Mouse (Mus musculus) thymus, postnatal 10 days (tissue): Measurements from ENCODE around the gene Kcnc2.

Source experiments
- DNase-seq, 2 experiments: peaks; one replicate each; pipeline ENCODE4 v3.0.0; 2021; ENCODE audit warnings: low spot score in 2 of 2

The Kcnc2 gene

DNA sequence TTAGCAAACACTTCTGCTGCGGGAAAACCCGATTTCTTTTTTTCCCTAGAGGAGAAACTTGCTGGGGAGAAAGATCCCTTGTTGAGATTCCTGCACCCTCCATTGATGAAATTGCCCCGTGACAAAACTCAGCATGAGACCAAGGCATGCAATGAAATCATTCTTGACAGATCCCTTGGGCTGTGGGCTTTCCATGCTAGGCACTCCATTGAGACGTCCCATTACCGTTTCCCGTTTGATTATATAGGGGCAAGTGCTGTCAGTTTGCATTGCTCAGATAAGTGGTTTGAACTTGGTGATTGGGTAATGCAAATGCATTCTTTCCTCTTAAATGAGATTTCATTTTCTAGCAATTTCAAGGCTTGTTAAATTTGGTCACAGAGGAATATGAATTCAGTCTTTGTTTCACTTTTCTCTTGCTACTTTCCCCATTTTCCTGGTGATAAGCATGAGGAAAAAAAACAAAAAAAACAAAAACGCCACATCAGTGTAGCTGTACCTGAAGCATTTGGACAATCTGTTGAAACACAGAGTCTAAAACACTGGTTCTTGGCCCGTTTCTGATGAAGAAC is 123.6 kb downstream of the Kcnc2 start:
- DNase-seq, result no peak

DNA sequence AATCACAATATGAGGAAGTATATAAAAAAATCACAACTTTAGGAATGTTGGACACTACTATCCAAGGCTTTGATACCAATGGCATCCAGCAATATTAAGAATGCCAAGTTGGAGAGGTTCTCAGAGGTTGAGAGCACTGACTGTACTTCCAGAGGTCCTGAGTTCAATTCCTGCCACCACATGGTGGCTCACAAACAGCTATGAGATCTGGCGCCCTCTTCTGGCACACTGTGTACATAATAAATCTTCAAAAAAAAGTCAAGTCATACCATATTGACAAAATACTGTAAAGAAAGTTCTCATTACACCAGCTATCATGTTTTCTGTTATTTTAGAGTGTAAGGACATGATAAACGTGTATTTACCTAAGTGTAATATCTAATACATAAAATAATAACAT is 126.3 kb downstream of the Kcnc2 start:
- DNase-seq, result no peak

DNA sequence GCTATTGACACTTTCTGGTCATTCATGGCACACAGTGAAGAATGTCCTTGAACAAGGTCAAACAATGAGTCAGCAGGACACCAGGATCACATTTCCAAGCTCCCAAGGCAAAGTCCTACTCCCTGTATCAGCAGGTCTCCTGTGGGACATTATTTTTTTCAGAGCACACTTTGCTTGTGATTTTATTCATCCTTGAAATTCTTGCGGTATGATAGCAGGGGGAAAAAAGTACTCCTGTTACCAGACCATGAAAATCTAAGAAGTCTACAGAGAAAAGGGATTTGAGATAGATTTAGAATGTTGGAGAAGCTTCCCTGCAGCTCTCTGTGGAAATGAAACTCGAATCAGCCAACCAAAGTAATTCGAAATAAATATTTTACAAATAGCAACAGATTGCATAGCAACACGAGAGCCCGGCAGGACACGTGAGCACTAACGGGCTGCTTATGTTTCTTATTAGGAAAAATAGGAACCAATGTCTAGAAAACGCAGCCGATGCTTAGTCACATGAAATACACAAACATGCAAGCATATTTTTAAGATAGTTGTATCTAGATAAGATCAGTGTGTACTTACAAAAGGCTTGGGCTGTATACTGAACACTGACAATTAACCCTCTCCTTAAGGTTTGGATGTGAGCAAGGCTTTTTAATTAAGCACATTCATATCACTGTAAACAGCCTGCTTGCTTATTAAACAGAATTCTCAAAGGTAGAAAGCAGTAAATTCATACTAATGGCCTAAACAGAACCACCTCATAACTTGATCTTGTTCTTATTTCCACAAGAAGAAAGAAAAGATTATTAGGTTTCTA is 129.9 kb downstream of the Kcnc2 start:
- no peak for DNase-seq

DNA sequence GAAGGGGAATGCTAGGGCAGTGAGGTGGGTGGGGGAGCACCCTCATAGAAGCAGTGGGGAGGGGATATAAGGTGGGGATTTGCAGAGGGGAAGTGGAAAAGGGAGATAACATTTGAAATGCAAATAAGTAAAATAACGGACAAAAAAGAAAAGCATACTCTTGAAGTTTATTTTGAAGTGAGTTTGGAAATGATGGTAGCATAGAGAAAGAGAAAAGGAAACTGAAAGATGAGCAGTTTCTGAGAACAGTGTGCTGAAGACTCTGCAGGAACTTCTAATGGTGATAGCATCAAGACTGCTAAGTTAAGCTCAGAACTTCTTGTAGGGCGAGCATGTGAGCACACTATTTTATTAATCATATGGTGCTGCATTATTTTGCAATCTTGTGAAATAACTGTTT is 138.6 kb downstream of the Kcnc2 start:
- DNase-seq, result no peak

DNA sequence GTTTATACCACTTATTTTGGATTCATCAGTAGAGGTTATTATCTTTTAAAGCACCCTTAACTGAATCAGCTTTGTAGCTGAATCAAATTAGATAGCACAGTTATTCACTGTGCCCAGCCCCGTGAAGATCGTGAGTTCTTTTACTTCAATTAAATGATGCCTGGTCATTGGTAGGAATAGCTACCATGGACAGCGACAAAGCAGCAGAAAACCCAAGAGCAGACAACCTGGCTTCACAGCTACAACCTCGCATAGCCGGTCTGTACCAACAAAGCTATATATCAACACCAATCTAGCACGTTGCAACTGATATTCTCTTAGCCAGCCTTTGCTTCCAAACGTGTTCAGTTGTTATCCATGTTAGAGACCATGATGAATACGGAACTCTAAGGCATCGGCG is 152.4 kb downstream of the Kcnc2 start:
- no peak for DNase-seq

DNA sequence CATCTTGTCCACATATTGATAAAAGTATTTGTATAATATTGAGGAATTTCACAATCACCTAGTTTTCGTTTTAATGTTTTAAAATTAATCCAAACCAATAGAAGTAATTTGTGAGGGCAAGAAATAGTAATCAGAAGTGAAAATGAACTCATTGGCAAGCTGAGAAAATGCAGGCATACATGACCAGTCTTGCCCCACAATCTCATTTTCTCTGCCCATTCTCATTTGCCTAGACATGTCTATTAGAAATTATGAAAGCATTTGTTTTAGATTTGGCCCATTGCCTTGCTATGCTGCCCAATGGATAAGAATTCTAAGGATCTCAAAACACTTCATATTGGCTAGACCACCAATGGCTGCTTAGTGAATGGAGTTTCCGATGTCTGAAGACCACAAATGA is 166.0 kb downstream of the Kcnc2 start:
- no peak for DNase-seq

DNA sequence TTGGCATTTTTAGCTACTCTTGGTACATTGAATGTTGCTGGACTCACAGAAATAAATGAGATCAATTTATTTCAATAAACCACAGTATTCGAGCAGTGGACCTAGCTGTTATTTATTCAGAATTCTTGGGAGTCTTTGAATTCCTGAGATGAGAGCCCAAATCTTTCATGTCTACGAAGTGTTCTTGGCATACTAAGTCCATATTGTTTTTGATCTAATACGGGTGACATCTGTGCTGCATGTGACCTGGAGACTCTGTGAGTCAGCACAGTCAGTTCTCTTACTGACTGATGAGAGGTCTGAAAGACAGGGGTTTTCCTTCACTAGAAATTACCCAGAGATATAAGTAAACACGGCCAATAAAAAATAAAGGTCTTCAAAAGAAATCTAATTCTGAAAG is 173.7 kb downstream of the Kcnc2 start:
- DNase-seq, result no peak

DNA sequence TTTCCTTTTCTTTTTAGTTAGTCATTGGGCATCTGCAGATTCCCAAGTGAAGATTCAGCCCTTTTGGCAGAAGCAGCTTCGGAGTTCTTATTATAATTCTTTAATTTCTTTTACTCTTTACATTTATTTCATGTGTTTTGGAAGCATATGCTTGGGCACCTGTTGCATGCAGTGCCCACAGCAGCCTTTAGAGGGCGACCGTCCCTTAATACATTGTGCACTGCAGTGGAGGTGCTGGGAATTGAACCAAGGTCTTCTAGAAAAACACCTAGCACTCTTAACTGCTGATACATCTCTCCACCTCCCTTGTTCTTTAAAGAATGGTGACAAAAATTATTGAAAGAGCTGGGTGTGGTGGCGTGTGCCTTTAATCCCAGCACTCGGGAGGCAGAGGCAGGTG is 180.0 kb downstream of the Kcnc2 start:
- DNase-seq, result no peak

DNA sequence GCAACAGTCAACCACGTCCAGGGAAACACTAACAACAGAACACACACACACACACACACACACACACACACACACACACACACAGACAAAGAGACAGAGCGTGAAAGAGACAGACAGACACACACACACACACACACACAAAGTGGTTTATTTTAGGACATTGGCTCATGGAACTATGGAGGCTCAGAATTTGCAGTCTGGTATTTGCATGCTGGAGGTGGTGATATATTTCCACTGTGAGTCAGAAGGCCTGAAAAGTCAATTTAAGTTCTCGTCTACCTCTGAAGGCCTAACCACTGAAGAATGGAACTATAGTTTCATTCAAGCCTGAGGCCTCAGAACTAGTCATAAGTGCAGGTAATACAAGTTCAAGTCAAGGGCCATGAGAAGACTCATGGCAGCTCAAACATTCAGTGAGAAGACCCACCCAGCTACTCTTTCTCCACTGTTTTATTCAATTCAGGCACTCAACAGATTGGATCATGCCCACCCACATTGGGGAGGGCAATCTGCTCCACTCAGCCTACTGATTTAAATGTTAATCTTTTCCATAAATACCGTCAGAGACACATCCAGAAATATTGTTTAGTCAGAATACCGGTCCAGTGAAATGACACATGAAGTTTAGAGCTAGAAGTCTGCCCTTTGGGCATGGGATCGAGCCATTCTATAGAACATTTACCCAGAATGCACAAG is 197.9 kb downstream of the Kcnc2 start:
- no peak for DNase-seq

DNA sequence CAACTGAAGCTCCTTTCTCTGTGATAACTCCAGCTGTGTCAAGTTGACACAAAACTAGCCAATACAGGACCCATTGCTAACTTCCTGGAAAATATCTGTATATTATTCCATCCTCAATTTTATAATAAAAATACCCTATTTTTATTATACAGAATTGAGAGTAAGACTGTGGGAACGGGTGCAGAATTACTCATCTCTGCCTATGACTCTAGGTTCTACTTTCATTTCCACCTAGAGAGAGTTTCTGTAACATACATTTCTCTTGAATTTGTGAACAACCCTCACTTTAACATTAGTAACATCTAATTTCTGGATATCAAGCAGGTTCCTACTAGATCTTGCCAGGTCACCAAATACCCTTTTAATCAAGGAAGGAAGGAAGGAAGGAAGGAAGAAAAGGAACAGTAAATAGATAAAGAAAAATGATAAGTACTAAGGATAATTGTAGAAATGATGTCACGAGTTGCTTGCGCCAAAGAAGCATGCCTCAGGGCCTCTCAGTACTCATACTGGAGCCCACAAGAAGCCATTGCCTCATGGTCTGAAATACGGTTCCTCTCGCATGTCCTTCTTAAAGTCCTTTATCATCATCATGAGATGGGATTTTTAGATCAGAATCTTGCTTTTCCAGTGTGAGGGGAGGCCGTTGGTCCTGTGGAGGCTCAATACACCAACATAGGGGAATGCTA is 203.3 kb downstream of the Kcnc2 start:
- DNase-seq, result no peak

DNA sequence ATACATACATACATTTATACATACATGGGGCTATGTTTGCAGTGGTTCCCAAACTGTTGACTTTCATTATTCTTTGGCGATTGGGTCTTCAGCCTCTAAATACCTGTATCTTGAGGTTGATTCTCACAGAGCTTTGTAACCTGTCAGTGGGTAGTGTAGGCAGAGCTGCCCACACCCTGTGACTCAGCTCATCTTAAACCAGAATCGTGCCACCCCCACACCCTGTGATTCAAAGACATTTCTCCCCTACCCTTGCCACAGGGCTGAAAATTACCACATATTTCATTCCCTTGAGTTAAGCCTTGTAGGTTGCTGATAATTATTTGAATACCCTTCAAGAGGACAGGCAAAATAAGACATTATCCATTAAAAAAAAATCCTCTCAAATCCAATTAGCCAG is 210.5 kb downstream of the Kcnc2 start:
- no peak for DNase-seq

DNA sequence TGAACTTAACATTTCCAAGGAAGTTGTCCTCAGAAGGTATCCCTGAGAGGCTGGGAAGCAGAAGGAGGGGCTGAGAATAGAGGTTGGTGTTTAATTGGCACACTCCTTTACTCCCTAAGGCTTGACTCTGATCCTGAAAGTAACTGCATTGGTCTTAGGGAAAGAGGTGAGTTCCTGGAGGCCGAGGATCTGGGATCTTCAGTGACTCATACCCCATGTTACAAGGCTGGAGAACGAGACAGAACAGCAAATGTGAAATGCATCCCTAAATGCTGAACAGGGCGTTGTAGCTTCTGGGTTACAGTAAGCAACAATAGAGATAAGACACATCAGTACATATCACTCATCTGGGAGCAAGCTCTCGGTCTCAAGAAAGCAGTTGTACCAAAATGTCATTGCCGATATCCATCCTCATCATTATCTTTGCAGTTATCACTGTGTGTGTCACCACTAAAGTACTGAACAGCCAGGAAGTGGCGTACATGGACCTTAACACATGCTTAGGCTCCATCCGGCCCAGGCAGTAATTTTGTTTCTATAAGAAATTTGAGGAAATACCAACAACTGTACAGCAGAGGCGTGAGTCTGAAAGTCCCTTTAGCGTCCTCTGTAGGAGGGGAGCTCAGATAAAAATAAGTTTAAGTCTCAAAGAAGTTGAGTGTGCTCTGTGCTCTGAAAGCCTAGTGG is 211.1 kb downstream of the Kcnc2 start:
- no peak for DNase-seq

DNA sequence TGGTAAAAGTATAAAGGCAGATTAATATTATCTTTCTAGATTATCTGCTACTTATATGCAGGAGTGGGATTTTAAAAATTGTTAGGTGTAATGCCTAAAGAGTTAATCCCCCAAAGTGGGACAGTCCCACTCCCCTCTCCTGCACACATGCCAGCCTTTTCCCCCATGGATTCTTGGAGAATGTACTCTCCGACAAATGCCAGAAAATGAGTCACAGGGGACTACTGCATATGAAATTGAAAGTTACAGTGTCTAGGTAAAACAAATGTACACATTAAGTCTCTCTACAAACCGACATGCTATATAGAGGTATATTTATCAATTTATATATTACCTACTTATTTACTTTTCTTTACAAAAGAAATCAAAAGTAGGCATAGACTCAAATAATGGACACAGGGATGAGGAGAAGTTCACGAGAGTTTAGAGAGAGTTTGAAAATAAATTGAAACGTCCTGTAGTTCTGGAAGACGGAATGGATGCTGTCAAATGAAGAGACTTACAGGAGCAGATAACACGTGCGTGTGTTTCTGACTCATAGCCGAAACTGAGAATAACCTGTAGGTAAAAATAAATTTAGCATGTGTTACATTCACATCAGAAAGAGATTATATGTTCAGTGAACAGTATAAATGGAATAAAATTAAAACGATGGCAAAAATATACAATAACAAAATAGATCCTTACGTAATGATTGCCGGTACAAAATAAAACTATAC is 213.6 kb downstream of the Kcnc2 start:
- no peak for DNase-seq

DNA sequence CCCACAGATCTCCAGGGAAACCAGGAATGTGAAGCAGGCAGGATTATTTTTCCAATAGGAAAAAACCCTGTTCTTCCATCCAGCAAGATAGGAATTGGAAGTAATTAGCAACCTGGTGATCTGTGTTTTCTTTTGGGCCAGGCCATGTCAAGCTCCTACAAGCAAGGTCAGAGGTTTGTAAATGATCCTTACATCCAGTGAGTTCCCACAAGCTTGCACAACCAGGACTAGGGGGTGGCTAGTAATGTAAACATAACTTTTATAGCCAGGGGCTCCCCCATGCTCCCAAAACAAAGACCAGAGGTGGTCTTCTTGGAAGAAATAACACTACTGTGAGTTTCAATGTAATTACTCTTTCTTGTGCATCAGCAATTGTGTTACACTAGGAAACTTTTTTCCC is 214.9 kb downstream of the Kcnc2 start:
- DNase-seq, result no peak

DNA sequence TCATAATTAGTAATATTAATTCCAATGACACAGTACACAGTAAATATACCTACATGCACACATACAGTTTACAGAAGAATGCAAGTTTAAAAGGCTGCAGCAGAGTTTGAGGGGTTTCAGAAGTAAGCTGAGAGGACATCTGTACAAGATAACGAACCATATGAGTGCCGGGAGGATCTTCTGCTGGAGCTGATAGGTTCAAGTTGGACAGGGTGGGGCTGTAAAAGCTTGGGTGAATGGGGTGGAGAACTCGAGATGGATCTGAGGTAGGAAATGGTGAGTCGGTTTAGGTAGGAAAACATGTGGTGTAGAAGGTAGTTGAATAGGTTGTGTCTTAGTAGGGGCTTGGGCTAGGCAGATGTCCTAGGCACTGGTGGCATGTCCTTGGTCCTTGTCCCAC is 217.8 kb downstream of the Kcnc2 start:
- no peak for DNase-seq
